Mouse (Mus musculus): Measurements from ENCODE around the gene Trim63.

Gene Trim63

GRCm38 (mm10) chr4:134298626-134299497 lies 16.1 kb upstream of the Trim63 start:
- no peak for DNase-seq (ENCODE audit: low spot score in 2 of 2)

- no peak for DNase-seq (ENCODE audit: low spot score in 2 of 2)
Measured at GRCm38 (mm10) chr4:134299498-134299810, 15.5 kb upstream of the Trim63 start.

- DNase-seq (ENCODE audit: low spot score in 2 of 2): no peak
Measured at GRCm38 (mm10) chr4:134300316-134300715, 14.6 kb upstream of the Trim63 start.

- no peak for DNase-seq (ENCODE audit: low spot score in 2 of 2)
Measured at GRCm38 (mm10) chr4:134302084-134302483, 12.8 kb upstream of the Trim63 start.

- DNase-seq (ENCODE audit: low spot score in 2 of 2): no peak
Measured at GRCm38 (mm10) chr4:134306963-134307362, 8.0 kb upstream of the Trim63 start.

- DNase-seq (ENCODE audit: low spot score in 2 of 2): peak in 1 of 2 experiments; percentile 42
Measured at GRCm38 (mm10) chr4:134307367-134308072, 7.4 kb upstream of the Trim63 start.

- no peak for DNase-seq (ENCODE audit: low spot score in 2 of 2)
Measured at GRCm38 (mm10) chr4:134310106-134310505, 4.8 kb upstream of the Trim63 start.

GRCm38 (mm10) chr4:134310656-134311055 lies 4.3 kb upstream of the Trim63 start:
- no peak for DNase-seq (ENCODE audit: low spot score in 2 of 2)

- DNase-seq (ENCODE audit: low spot score in 2 of 2): no peak
Measured at GRCm38 (mm10) chr4:134311784-134312183, 3.1 kb upstream of the Trim63 start.

GRCm38 (mm10) chr4:134312341-134312740 lies 2.6 kb upstream of the Trim63 start:
- DNase-seq (ENCODE audit: low spot score in 2 of 2): no peak

GRCm38 (mm10) chr4:134312901-134313300 lies 2.0 kb upstream of the Trim63 start:
- no peak for DNase-seq (ENCODE audit: low spot score in 2 of 2)

- peak in 1 of 2 experiments; percentile 24 for DNase-seq (ENCODE audit: low spot score in 2 of 2)
Measured at GRCm38 (mm10) chr4:134314081-134314655, 752 bp upstream of the Trim63 start.

GRCm38 (mm10) chr4:134315470-134315869 lies 550 bp downstream of the Trim63 start:
- DNase-seq (ENCODE audit: low spot score in 2 of 2): no peak

- no peak for DNase-seq (ENCODE audit: low spot score in 2 of 2)
Measured at GRCm38 (mm10) chr4:134316390-134316789, 1.5 kb downstream of the Trim63 start.

GRCm38 (mm10) chr4:134319074-134319473 lies 4.2 kb downstream of the Trim63 start:
- DNase-seq (ENCODE audit: low spot score in 2 of 2): no peak

- DNase-seq (ENCODE audit: low spot score in 2 of 2): no peak
Measured at GRCm38 (mm10) chr4:134319674-134320073, 4.8 kb downstream of the Trim63 start.

- DNase-seq (ENCODE audit: low spot score in 2 of 2): no peak
Measured at GRCm38 (mm10) chr4:134321524-134321923, 6.6 kb downstream of the Trim63 start.

GRCm38 (mm10) chr4:134324655-134325054 lies 9.7 kb downstream of the Trim63 start:
- no peak for DNase-seq (ENCODE audit: low spot score in 2 of 2)

- DNase-seq (ENCODE audit: low spot score in 2 of 2): no peak
Measured at GRCm38 (mm10) chr4:134326859-134327530, 12.1 kb downstream of the Trim63 start.

GRCm38 (mm10) chr4:134328151-134328550 lies 13.2 kb downstream of the Trim63 start:
- DNase-seq (ENCODE audit: low spot score in 2 of 2): no peak

GRCm38 (mm10) chr4:134328832-134329231 lies 13.9 kb downstream of the Trim63 start:
- no peak for DNase-seq (ENCODE audit: low spot score in 2 of 2)

- no peak for DNase-seq (ENCODE audit: low spot score in 2 of 2)
Measured at GRCm38 (mm10) chr4:134330281-134330680, 15.4 kb downstream of the Trim63 start.
